In genomic region chr3:51561993-51562385, GRCm38 (mm10) we compare ENCODE assay signal across 8 mouse cellular contexts. TPM values are rescaled to one million over a fixed set of nuclear protein-coding genes. Genes with fewer than 3 reads are reported as not detected.
DNase-seq lines count a peak whose midpoint lies in the region; ATAC-seq and TF ChIP-seq lines count a peak whose summit lies in the region.

No protein-coding gene starts in this region.

- no peak for TF ChIP-seq CTCF in liver, postnatal 0 days (IDR thresholded peaks at IDR 0.05; ENCODE audit: low read depth)

- no peaks in the 10 kb centered on the region for H3K27me3 ChIP-seq in heart, embryonic 15.5 days
- no peaks in the 10 kb centered on the region for H3K27me3 ChIP-seq in forebrain, embryonic 16.5 days (replicated peaks; ENCODE audit: control insufficient read depth, insufficient read depth, low read length)
- H3K27me3 ChIP-seq in liver, postnatal 0 days (ENCODE audit: insufficient read depth, low read length): no peaks in the 10 kb centered on the region

- H3K36me3 ChIP-seq in heart, embryonic 15.5 days: no peaks in the 10 kb centered on the region
- no peaks in the 10 kb centered on the region for H3K36me3 ChIP-seq in forebrain, embryonic 16.5 days (ENCODE audit: control insufficient read depth, insufficient read depth)
- no peaks in the 10 kb centered on the region for H3K36me3 ChIP-seq in liver, postnatal 0 days (replicated peaks; ENCODE audit: insufficient read depth, low read length)

- no peak for ATAC-seq in heart, embryonic 15.5 days (replicated peaks; ENCODE audit: insufficient number of reproducible peaks, insufficient read depth, low FRiP score, low read depth)
- no peak for ATAC-seq in forebrain, embryonic 16.5 days
- no peak for ATAC-seq in liver, postnatal 0 days
- no peak for ATAC-seq in erythroblast, adult 5-6 weeks (replicated peaks; ENCODE audit: low FRiP score, poor library complexity, severe bottlenecking)
- no peak for ATAC-seq in frontal cortex, adult (ENCODE audit: low TSS enrichment)

- no peak for DNase-seq in heart, postnatal 25 days (ENCODE audit: low spot score)
- peak; percentile 65 for DNase-seq in MN1 (ENCODE audit: low spot score)
- DNase-seq in liver, postnatal 0 days: no peak
- DNase-seq in cerebellum, adult 11 months: no peak

- H3K27ac ChIP-seq in heart, embryonic 15.5 days: no peak overlapping the region
- H3K27ac ChIP-seq in forebrain, embryonic 16.5 days (ENCODE audit: low read length): peak overlapping the region; percentile 96; the same call in 1 of the 2 replicates
- H3K27ac ChIP-seq in liver, postnatal 0 days (ENCODE audit: low read depth): no peak overlapping the region

- peak overlapping the region; percentile 93 for H3K4me2 ChIP-seq in heart, embryonic 15.5 days
- H3K4me2 ChIP-seq in forebrain, embryonic 16.5 days (ENCODE audit: low read length): peak overlapping the region; percentile 80
- H3K4me2 ChIP-seq in liver, postnatal 0 days (ENCODE audit: low read depth, low read length): peak overlapping the region; percentile 81

- H3K9me3 ChIP-seq in heart, embryonic 15.5 days (replicated peaks): no peaks in the 10 kb centered on the region
- H3K9me3 ChIP-seq in forebrain, embryonic 16.5 days (ENCODE audit: control insufficient read depth, low read length): no peaks in the 10 kb centered on the region
- no peaks in the 10 kb centered on the region for H3K9me3 ChIP-seq in liver, postnatal 0 days (ENCODE audit: low read length)

- H3K4me3 ChIP-seq in heart, embryonic 15.5 days: no peak overlapping the region
- peak overlapping the region; percentile 78; the same call in 1 of the 2 replicates for H3K4me3 ChIP-seq in forebrain, embryonic 16.5 days (replicated peaks; ENCODE audit: low read length)
- H3K4me3 ChIP-seq in liver, postnatal 0 days (ENCODE audit: low read depth, low read length): no peak overlapping the region

- no peak overlapping the region for H3K9ac ChIP-seq in heart, embryonic 15.5 days
- H3K9ac ChIP-seq in forebrain, embryonic 16.5 days (replicated peaks; ENCODE audit: low read depth, low read length): peak overlapping the region; percentile 99; the same call in 1 of the 2 replicates
- H3K9ac ChIP-seq in liver, postnatal 0 days (replicated peaks): no peak overlapping the region

- TF ChIP-seq EP300 in liver, postnatal 0 days (IDR thresholded peaks at IDR 0.05; ENCODE audit: low read depth): no peak

- peaks cover 21% of the 10 kb centered on the region for H3K4me1 ChIP-seq in heart, embryonic 15.5 days (replicated peaks)
- H3K4me1 ChIP-seq in forebrain, embryonic 16.5 days (replicated peaks; ENCODE audit: control insufficient read depth, insufficient read depth, low read length): peaks cover 20% of the 10 kb centered on the region
- H3K4me1 ChIP-seq in liver, postnatal 0 days (ENCODE audit: insufficient read depth): peaks cover 6% of the 10 kb centered on the region

- intact Hi-C loops in heart, postnatal 25 days (cut with DNase I): no loop called here

- WGBS in heart, embryonic 15.5 days: 52% methylated on average over 6 of the region's 6 CpGs
- WGBS in forebrain, embryonic 16.5 days: 34% methylated on average over 6 of the region's 6 CpGs
- WGBS in liver, postnatal 0 days (ENCODE audit: insufficient replicate concordance): 60% methylated on average over 6 of the region's 6 CpGs

RNA-seq across cellular contexts. Expression of gene Setd7, which starts 1.3 kb away (rescaled TPM):
- polyA plus RNA-seq in heart, embryonic 15.5 days (2015; fragmentation: Nextera tagmentation; extraction: Ambion mirVana): 3.7 and 5.1 TPM in 2 replicates
- 10 to 100 TPM; 55.4 to 64.8 TPM for total RNA-seq in heart, postnatal 25 days (2021)
- 4.2 and 4.5 TPM in 2 replicates for polyA plus RNA-seq in forebrain, embryonic 16.5 days (2015; fragmentation: Nextera tagmentation; extraction: Ambion mirVana)
- 0.45 and 0.48 TPM in 2 replicates for polyA plus RNA-seq in liver, postnatal 0 days (2015; fragmentation: Nextera tagmentation; extraction: Ambion mirVana)
- 7.5 and 9.8 TPM in 2 replicates for total RNA-seq in erythroblast, adult 5-6 weeks (2015; ENCODE audit: low replicate concordance)
- 4.3 and 7.7 TPM in 2 replicates for total RNA-seq in erythroblast, adult 5-6 weeks (2017; ENCODE audit: low replicate concordance)
